Mouse (Mus musculus): ENCODE data around the gene Ciao2a. TPM values are rescaled to one million over a fixed set of nuclear protein-coding genes. Genes with fewer than 3 reads are reported as not detected.
A peak's percentile ranks its signal among the peaks of the same experiment; 100 is the strongest.

Ciao2a gene
- polyA plus RNA-seq, 1 experiment from 2014 or later, result 175 TPM

DNA sequence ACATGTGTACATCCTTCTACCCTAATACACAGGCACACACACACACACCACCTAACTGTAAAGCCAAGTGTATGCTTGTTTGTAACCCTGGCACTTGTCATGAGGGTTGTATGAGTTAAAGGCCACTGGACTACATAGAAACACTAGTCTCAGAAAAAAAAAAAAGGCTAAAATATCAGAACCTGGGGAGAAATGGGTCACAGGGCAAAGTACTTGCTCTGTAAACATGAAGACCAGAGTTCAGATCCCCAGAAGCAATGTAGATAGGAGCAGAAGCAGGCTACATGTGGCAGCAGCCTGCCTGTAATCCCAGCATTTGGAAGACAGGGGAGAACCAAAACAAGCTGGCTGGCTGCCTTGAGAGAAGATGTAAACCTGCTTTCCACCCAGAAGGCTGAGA lies 19.7 kb downstream of the Ciao2a start:
- Histone ChIP-seq H3K4me3 (ENCODE audit: low read length) (no peak overlapping the region), H3K4me2 (ENCODE audit: low read depth, low read length) (no peak overlapping the region), H3K4me1 (ENCODE audit: control insufficient read depth, insufficient read depth, low read length) (no peaks in the 10 kb centered on the region), H3K27ac (ENCODE audit: low read length) (no peak overlapping the region), H3K36me3 (ENCODE audit: control insufficient read depth, insufficient read depth) (no peaks in the 10 kb centered on the region), H3K9me3 (replicated peaks; ENCODE audit: control insufficient read depth, low read length) (no peaks in the 10 kb centered on the region), H3K27me3 (ENCODE audit: control insufficient read depth, insufficient read depth, low read length) (no peaks in the 10 kb centered on the region), H3K9ac (ENCODE audit: low read length) (no peak overlapping the region)
- no peak for ATAC-seq (replicated peaks; ENCODE audit: extremely low read depth, insufficient read depth, low FRiP score)

GRCm38 (mm10) chr9:66152011-66152410 lies 25.6 kb downstream of the Ciao2a start:
- no peak for ATAC-seq (replicated peaks; ENCODE audit: extremely low read depth, insufficient read depth, low FRiP score)
- Histone ChIP-seq H3K9me3 (replicated peaks; ENCODE audit: control insufficient read depth, low read length) (no peaks in the 10 kb centered on the region), H3K4me1 (ENCODE audit: control insufficient read depth, insufficient read depth, low read length) (no peaks in the 10 kb centered on the region), H3K27me3 (ENCODE audit: control insufficient read depth, insufficient read depth, low read length) (no peaks in the 10 kb centered on the region), H3K4me3 (ENCODE audit: low read length) (no peak overlapping the region), H3K9ac (ENCODE audit: low read length) (no peak overlapping the region), H3K36me3 (ENCODE audit: control insufficient read depth, insufficient read depth) (no peaks in the 10 kb centered on the region), H3K27ac (ENCODE audit: low read length) (no peak overlapping the region), H3K4me2 (ENCODE audit: low read depth, low read length) (no peak overlapping the region)
- WGBS, result 54% methylated on average over 9 of the region's 9 CpGs

GRCm38 (mm10) chr9:66153594-66153993 lies 27.2 kb downstream of the Ciao2a start:
- Histone ChIP-seq H3K4me3 (ENCODE audit: low read length) (no peak overlapping the region), H3K36me3 (ENCODE audit: control insufficient read depth, insufficient read depth) (no peaks in the 10 kb centered on the region), H3K4me2 (ENCODE audit: low read depth, low read length) (no peak overlapping the region), H3K9ac (ENCODE audit: low read length) (no peak overlapping the region), H3K27ac (ENCODE audit: low read length) (no peak overlapping the region), H3K4me1 (ENCODE audit: control insufficient read depth, insufficient read depth, low read length) (peaks cover 4% of the 10 kb centered on the region; the same call in 1 of the 2 replicates), H3K27me3 (ENCODE audit: control insufficient read depth, insufficient read depth, low read length) (peaks cover 8% of the 10 kb centered on the region; the same call in 1 of the 2 replicates), H3K9me3 (replicated peaks; ENCODE audit: control insufficient read depth, low read length) (no peaks in the 10 kb centered on the region)
- WGBS, result 87% methylated on average over 6 of the region's 6 CpGs
- ATAC-seq (replicated peaks; ENCODE audit: extremely low read depth, insufficient read depth, low FRiP score), result no peak

GRCm38 (mm10) chr9:66154013-66154412 lies 27.6 kb downstream of the Ciao2a start:
- peaks cover 12% of the 10 kb centered on the region; the same call in 1 of the 2 replicates for H3K27me3 ChIP-seq (ENCODE audit: control insufficient read depth, insufficient read depth, low read length)
- H3K4me3 ChIP-seq (ENCODE audit: low read length), result no peak overlapping the region
- peaks cover 4% of the 10 kb centered on the region; the same call in 1 of the 2 replicates for H3K4me1 ChIP-seq (ENCODE audit: control insufficient read depth, insufficient read depth, low read length)
- H3K9ac ChIP-seq (ENCODE audit: low read length), result no peak overlapping the region
- no peaks in the 10 kb centered on the region for H3K36me3 ChIP-seq (ENCODE audit: control insufficient read depth, insufficient read depth)
- WGBS, result 91% methylated on average over 9 of the region's 9 CpGs
- no peak overlapping the region for H3K27ac ChIP-seq (ENCODE audit: low read length)
- no peaks in the 10 kb centered on the region for H3K9me3 ChIP-seq (replicated peaks; ENCODE audit: control insufficient read depth, low read length)
- H3K4me2 ChIP-seq (ENCODE audit: low read depth, low read length), result no peak overlapping the region
- ATAC-seq (replicated peaks; ENCODE audit: extremely low read depth, insufficient read depth, low FRiP score), result no peak

DNA sequence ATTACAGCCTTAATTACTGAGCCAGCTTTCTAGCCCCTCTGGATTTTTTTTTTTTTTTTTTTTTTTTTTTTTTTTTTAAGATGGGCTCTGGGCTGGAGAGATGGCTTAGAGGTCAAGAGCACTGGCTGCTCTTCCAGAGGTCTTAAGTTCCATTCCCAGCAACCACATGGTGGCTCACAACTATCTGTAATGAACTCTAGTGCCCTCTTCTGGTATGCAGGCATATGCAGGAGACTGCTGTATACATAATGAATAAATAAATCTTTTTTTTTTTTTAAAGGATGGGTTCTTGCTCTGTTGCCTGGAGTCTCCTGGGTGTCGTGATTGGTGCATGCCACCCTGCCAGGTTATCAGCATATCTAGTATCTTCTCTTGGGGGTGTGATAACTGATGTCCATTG lies 29.1 kb downstream of the Ciao2a start:
- Histone ChIP-seq H3K4me1 (ENCODE audit: control insufficient read depth, insufficient read depth, low read length) (peaks cover 4% of the 10 kb centered on the region; the same call in 1 of the 2 replicates), H3K4me3 (ENCODE audit: low read length) (no peak overlapping the region), H3K4me2 (ENCODE audit: low read depth, low read length) (no peak overlapping the region), H3K27ac (ENCODE audit: low read length) (no peak overlapping the region), H3K36me3 (ENCODE audit: control insufficient read depth, insufficient read depth) (no peaks in the 10 kb centered on the region), H3K9ac (ENCODE audit: low read length) (no peak overlapping the region), H3K27me3 (ENCODE audit: control insufficient read depth, insufficient read depth, low read length) (peaks cover 14% of the 10 kb centered on the region; the same call in 1 of the 2 replicates), H3K9me3 (replicated peaks; ENCODE audit: control insufficient read depth, low read length) (peaks cover 2% of the 10 kb centered on the region; the same call in 1 of the 2 replicates)
- ATAC-seq (replicated peaks; ENCODE audit: extremely low read depth, insufficient read depth, low FRiP score), result no peak
- 55% methylated on average over 1 of the region's 1 CpGs for WGBS

DNA sequence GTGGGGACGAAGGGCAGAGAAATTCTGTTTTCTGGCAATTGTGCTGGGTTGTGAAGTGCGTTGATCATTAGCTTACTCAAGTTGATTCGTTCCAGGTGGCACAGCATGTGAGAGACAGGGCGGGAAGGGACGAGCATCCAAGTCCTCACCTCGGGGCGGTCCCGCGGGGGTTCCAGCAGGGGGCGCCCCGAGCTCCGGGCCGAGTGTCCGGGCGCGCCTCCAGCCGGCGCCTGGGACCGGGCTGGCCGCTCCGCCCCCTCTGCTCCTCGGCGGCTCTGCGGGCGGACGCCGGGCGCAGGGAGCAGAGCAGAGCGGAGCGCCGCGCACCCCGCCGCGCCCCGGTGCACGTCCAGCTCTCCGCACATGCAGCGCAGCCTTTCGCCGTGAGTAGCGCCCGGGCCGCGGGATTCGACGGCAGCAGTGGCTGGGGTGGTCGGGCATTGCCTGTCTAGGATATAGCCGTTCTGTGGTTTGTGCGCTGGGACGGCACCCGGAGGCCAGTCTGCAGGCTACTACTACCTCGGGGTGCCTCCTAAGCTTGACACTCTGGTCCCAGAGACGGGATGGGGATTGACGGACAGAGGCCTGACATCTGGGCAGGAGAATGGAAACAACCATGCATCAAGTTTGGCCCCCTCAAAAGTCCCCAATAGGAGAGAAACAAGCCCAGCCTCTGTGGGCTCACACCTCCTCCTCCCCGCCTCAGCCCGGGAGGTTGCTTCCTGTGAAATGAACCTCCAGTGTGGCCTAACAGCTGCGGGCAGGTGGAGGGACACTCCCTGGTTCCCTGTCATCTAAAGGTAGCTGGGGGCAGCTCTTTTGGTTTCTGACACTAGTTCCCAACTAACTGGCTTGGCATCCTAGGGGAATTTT lies 31.8 kb downstream of the Ciao2a start, which contains the start of gene Dapk2:
Gene Dapk2, plus strand, starts transcription at position 266 of the 873 bp plus-strand sequence.
- Histone ChIP-seq H3K4me1 (ENCODE audit: control insufficient read depth, insufficient read depth, low read length) (peaks cover 4% of the 10 kb centered on the region; the same call in 1 of the 2 replicates), H3K9ac (ENCODE audit: low read length) (peak within 1 kb of the TSS; percentile 59), H3K36me3 (ENCODE audit: control insufficient read depth, insufficient read depth) (no peaks in the 10 kb centered on the region), H3K27me3 (ENCODE audit: control insufficient read depth, insufficient read depth, low read length) (peaks cover 14% of the 10 kb centered on the region; the same call in 1 of the 2 replicates), H3K9me3 (replicated peaks; ENCODE audit: control insufficient read depth, low read length) (peaks cover 2% of the 10 kb centered on the region), H3K4me3 (ENCODE audit: low read length) (peak within 1 kb of the TSS; percentile 59), H3K4me2 (ENCODE audit: low read depth, low read length) (peak within 1 kb of the TSS; percentile 75), H3K27ac (ENCODE audit: low read length) (no peak within 1 kb of the TSS)
- 1% methylated on average over 55 of the region's 58 CpGs for WGBS
- peak; percentile 86 for ATAC-seq (replicated peaks; ENCODE audit: extremely low read depth, insufficient read depth, low FRiP score)

DNA sequence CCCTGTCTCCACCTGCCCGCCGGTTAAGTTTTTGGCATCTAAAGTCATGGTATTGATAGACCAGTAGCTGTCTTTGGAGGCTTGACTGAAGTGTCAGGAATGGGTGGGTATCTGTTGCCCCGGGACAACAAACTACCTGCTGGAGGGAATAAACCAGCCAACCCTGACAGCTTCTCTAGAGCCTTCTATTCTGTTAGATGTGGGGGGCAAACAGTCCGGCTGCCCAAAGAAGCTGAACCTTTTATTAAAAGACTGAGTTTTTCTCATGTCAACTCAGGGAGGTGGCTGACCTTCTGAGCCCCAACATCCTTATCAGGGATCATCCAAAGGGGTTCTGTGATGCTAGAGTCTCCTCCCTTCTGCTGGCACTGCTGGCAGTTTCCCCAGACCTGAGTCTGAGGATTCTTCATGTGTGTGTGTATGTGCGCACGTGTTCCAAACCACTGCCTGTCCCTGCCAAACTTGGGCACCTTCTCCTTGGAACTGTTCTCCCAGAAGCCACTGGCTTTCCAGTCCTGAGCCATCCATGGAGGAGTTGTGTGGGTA lies 32.5 kb downstream of the Ciao2a start:
- peaks cover 4% of the 10 kb centered on the region; the same call in 1 of the 2 replicates for H3K4me1 ChIP-seq (ENCODE audit: control insufficient read depth, insufficient read depth, low read length)
- H3K9ac ChIP-seq (ENCODE audit: low read length), result no peak overlapping the region
- no peaks in the 10 kb centered on the region for H3K36me3 ChIP-seq (ENCODE audit: control insufficient read depth, insufficient read depth)
- H3K4me2 ChIP-seq (ENCODE audit: low read depth, low read length), result peak overlapping the region; percentile 75
- WGBS, result 86% methylated on average over 6 of the region's 6 CpGs
- H3K27me3 ChIP-seq (ENCODE audit: control insufficient read depth, insufficient read depth, low read length), result peaks cover 14% of the 10 kb centered on the region; the same call in 1 of the 2 replicates
- no peak for ATAC-seq (replicated peaks; ENCODE audit: extremely low read depth, insufficient read depth, low FRiP score)
- H3K27ac ChIP-seq (ENCODE audit: low read length), result no peak overlapping the region
- peaks cover 2% of the 10 kb centered on the region for H3K9me3 ChIP-seq (replicated peaks; ENCODE audit: control insufficient read depth, low read length)
- H3K4me3 ChIP-seq (ENCODE audit: low read length), result peak overlapping the region; percentile 59; the same call in 1 of the 2 replicates

DNA sequence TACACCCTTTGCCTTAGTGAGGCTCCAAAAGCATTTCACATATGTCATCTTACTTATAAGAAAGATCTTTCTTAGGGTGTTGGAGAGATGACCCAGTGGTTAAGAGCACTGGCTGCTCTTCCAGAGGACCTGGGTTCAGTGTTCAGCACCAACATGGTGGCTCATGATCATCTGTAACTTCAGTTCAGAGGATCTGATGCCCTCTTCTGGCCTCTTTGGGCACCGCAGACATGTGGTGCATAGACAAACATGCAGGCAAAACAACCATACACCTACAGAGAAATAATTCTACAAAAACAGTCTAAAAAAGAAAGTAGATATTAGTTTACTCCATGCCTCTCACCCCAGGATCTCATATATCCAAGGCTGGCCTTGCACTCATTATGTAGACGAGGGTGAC lies 33.7 kb downstream of the Ciao2a start:
- H3K27ac ChIP-seq (ENCODE audit: low read length), result no peak overlapping the region

DNA sequence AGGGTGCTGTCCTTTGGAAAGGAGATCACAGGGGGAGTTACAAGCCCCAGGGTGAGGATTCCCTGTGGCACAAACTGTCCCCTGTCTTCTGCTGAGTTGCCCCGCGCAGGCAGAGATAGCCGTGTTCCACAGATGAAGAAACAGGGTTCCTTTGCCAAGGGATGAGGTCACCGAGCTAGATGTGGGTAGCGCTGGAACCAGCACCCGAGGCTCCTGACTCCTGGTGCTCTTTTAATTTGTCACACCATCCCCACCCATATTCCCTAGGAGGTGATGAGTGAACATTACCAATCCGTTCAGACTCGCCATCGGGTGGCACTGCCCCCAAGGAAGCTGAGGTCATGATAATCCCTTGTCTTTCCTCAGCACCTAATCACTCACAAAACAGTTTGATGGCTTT lies 36.6 kb downstream of the Ciao2a start:
- H3K4me2 ChIP-seq (ENCODE audit: low read depth, low read length), result no peak overlapping the region
- H3K27me3 ChIP-seq (ENCODE audit: control insufficient read depth, insufficient read depth, low read length), result peaks cover 9% of the 10 kb centered on the region; the same call in 1 of the 2 replicates
- H3K36me3 ChIP-seq (ENCODE audit: control insufficient read depth, insufficient read depth), result no peaks in the 10 kb centered on the region
- peaks cover 2% of the 10 kb centered on the region for H3K9me3 ChIP-seq (replicated peaks; ENCODE audit: control insufficient read depth, low read length)
- ATAC-seq (replicated peaks; ENCODE audit: extremely low read depth, insufficient read depth, low FRiP score), result no peak
- 56% methylated on average over 9 of the region's 9 CpGs for WGBS
- H3K4me1 ChIP-seq (ENCODE audit: control insufficient read depth, insufficient read depth, low read length), result peaks cover 4% of the 10 kb centered on the region; the same call in 1 of the 2 replicates
- no peak overlapping the region for H3K27ac ChIP-seq (ENCODE audit: low read length)
- H3K4me3 ChIP-seq (ENCODE audit: low read length), result no peak overlapping the region
- H3K9ac ChIP-seq (ENCODE audit: low read length), result no peak overlapping the region

More for the DNA sequence above, 33.7 kb downstream of the Ciao2a start:
- Histone ChIP-seq H3K4me3 (ENCODE audit: low read length) (no peak overlapping the region), H3K36me3 (ENCODE audit: control insufficient read depth, insufficient read depth) (no peaks in the 10 kb centered on the region), H3K4me2 (ENCODE audit: low read depth, low read length) (no peak overlapping the region), H3K27me3 (ENCODE audit: control insufficient read depth, insufficient read depth, low read length) (peaks cover 14% of the 10 kb centered on the region; the same call in 1 of the 2 replicates), H3K4me1 (ENCODE audit: control insufficient read depth, insufficient read depth, low read length) (peaks cover 4% of the 10 kb centered on the region; the same call in 1 of the 2 replicates), H3K9ac (ENCODE audit: low read length) (no peak overlapping the region), H3K9me3 (replicated peaks; ENCODE audit: control insufficient read depth, low read length) (peaks cover 2% of the 10 kb centered on the region)
- ATAC-seq (replicated peaks; ENCODE audit: extremely low read depth, insufficient read depth, low FRiP score), result no peak
- 89% methylated on average over 2 of the region's 2 CpGs for WGBS

All from heart, embryonic 16.5 days (tissue).